Mouse (Mus musculus) lung, postnatal 10 days (tissue): ENCODE results near the gene Kdf1.
"Not testable (repeated sequence)": the region's sequence is repeated elsewhere in the genome, so short reads cannot be mapped to it uniquely, and the experiment has no call there.

ENCODE experiments used
- DNase-seq: peaks from one replicate; pipeline ENCODE4 v3.0.0; 2021

Gene Kdf1

DNA sequence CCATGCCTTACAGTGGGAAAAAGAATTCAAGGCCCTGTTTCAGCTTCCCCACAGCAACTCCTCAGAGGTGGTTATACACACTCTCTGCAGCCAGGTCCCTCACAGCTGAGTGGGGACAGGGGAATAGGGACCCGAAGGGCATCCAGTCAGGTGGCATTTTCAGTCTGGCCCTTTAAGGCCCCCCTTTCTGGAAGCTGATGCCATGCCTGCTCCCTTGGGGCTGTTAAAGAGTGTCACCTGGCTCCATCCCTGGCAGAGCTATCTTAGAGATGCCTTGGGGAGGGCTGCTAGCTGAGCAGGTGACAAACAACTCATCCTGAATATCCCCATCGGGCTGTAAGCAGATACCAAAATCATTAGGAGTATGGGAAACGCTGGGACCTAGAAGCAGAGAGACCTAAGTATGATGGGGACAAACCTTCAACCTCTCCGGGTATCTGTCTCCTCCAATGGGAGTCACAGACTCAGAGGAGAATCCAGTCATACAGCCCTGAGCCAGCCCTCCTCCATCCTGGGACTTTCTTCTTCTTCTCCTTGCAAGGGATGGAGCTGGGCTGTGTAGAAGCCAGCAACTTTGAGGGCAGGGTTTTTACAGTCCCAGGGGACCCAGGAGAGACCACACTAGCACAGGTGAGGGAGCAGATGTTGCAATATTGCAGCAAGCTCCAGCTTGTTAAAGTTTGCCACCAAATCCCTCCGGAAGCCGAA lies 21.9 kb upstream of the Kdf1 start:
- DNase-seq: no peak

DNA sequence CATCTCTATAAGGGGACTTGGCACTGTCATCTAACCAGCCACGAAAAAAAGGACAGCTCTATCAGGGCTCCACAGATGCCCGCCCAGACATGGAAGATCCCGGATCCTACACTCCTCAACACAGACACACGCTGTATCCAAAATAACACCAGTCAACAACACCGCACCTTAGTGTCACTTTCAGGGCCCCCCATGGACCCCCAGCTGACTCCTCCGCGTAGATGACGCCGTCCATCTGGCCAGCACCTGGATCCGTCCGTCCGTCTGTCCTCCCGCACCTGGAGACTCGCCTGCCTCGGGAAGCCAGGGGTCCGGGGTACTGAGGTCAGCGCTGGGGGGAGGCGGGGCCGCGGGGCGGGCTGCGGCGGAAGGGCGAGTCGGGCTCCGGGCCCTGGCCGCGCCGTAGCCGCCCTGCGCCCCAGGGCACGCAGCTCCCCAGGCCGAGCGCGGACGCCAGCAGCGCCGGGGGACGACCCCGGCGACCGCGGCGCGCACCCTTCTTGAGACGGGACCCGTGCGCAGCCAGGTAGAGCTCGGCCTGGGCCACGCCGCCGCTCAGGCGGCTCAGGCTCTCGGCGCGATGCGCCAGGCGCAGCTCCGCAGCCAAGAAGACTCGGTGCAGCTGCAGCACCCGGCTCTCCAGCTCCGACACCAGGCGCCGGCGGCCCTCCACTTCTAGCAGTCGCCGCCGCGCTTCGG lies 21.2 kb upstream of the Kdf1 start:
- no peak for DNase-seq

DNA sequence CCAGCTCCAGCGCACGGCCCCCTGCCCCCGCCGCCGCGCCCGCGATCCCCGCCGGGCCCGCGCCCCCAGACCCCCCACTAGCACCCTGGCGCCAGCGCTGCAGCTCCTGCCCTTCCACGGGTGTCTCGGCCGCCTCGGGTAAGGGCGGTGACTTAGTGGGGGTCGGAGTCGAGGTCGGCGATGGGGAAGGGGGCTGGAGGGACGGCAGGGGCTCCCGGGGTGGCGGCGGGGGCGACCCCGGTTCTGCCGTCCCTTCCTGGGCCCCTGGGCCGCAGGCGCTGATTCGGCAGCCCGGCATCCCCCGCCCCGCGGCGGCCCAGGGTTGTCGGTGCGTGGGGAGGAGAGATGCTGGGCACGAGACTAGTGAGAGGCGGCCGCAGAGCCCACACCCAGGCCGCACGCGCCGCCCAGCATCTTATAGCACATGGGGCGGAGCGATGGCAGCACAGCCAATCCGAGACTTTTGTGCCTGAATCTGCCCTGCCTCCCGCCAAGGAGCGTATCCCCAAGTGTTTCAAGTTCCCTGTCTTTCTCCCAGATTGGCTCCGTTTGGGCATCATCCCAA lies 20.5 kb upstream of the Kdf1 start, which contains the start of gene Trnp1:
Gene Trnp1, minus strand, starts transcription at position 391 of the 565 bp plus-strand sequence.
- DNase-seq: peak; percentile 69

DNA sequence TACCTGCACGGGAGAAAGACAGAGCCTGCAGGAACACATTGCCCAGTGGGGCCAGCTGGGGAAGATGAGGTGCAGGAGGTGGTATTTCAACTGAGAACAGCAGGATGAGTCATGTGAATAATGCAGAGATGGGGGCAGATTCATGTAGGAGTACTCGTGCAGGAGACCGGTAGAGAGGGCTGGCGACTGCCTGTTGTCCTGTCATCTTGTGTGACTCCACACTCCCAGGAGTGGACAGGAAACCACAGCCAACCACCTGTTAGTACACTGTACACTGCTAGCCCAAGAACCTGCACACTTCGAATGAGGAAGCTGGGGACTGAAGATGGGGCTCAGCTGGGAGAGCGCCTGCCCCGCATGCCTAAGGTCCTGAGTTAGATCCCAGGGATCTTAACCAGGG lies 17.2 kb upstream of the Kdf1 start:
- DNase-seq: no peak

DNA sequence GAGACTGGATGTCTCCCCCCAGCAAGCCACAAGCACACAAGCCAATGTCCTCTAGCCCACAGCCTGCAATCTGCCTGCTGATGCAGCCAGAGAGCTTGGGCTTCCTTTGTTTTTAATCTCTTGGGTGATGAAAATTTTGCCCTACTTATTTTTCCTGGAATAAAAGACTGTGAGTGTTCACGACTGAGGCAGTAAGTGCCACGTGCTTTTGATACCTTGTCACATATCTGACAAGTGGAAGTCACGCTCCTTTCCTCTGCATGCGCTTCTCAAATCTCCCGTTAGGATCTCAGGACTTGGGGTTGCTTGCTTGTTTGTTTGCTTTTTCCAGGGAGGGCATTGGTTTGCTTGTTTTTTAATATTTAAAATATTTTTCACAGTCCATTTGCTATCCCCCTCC lies 14.5 kb upstream of the Kdf1 start:
- no peak for DNase-seq

DNA sequence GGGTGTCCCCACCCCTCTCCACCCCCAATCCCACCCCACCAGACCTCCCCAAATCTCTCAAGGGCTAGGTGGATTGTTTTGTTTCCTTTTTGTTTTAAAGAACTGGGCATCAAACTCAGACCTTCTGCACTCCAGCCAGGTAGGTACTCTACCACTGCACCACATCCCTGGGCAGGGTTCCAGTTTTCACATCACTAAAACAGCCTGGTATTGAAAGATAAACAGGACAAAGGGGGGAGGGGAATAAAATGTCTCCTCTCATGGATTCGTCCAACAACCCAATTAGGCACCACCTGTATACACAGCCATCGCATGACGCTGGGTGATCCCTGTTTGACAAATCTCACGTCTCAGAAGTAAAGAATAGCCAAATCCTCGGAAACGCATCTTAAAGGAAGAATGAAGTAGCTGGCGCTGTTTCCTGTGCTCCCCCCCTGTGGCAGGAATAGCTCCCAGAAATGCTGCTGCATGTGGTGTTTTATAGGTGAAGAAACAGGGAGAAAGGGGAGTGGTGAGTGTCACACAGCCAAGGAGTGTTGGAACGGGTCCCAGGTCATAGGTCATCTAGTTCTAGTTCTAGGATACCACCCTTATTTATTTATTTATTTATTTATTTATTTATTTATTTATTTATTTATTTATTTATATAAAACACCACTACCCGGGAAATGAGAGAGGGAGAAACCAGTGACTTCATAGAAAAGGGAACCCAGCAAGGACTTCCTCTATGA lies 13.8 kb upstream of the Kdf1 start:
- DNase-seq: no peak

DNA sequence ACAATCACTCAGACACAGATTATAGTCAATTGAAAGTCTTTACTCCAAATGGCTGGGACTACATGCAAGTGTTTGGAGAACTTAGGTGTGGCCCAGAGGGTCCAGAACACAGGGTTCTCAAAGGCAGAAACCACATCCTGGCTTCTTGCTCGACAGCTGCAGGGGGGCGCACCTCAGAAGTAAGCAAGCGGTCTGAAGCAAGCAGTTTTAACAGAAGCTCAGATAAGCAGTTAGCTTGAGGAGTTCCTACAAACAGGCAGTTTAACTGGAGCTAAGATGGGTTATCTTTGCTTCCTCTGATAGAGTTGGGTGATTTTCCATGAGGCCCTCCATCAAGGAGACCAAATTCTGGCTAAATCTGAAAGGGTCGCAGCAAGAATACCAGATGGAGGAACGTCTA lies 12.2 kb upstream of the Kdf1 start:
- DNase-seq: no peak

DNA sequence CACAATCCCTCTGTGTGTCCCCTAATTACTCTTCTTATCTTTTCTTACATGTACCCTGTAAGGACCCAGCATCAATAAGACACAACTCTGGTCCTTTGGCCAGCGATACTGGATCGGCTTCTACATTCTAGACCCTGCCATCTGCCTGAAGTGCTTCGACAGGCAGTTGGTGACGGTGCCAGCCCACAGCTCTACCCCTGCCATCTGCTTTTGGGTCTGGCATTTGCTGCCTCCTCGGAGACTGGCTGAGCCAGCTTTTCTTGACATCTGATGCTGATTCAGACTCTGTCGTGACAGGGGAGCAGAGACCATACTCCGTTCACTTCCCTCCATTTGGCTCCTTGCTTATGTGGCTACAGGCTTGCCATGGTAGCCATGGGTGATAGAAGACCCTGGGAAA lies 9.8 kb upstream of the Kdf1 start:
- DNase-seq: no peak

DNA sequence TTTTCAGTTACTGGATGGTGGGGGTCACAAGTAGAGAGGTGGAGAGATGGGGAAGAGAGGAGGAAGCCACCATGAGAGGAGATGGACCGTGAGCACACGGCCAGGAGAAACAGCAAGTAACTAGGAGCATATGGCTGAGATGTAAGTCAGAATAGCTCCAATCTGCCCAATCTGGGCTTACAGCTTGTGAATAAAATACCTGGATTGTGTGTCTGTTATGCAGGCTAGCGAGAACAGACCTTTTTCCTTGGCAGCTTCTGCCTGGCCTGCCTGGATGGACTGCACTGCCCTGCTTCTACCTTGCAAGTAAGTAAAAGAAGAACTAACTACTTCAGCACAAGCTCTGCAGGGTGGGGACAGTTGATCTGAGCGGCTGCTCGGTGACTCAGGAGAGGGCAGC lies 7.7 kb upstream of the Kdf1 start:
- DNase-seq: no peak

DNA sequence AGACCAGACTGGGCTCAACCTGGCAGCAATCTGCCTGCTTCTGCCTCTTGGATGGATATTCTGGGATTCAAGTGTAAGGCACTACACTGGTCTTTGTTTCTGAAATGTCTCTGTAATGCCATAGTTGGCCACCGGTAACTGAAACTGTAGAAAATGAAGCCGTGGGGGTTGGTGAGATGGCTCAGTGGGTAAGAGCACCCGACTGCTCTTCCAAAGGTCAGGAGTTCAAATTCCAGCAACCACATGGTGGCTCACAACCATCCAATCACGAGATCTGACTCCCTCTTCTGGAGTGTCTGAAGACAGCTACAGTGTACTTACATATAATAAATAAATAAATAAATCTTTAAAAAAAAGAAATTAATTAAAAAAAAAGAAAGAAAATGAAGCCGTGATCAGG lies 6.3 kb upstream of the Kdf1 start:
- DNase-seq: not testable (repeated sequence)

DNA sequence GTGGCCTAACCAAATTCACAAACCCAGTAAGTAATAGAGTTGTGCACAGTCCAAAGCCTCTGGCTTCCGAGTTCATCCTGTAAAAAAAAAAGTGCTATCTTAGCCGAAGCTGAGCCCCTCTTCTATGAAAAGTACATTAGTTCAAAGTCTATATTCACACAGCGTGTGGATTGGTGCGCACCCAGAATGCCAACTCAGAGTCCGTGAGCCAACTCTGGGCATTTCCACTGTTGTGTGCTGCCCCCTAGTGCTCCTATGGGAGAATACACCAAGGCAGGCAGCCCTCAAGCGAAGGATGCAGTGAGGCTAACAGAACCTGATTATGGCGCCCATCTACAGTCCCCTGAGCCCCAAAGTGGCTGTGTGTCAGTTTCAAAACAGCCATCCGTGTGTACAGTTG lies 5.8 kb upstream of the Kdf1 start:
- peak; percentile 80 for DNase-seq

DNA sequence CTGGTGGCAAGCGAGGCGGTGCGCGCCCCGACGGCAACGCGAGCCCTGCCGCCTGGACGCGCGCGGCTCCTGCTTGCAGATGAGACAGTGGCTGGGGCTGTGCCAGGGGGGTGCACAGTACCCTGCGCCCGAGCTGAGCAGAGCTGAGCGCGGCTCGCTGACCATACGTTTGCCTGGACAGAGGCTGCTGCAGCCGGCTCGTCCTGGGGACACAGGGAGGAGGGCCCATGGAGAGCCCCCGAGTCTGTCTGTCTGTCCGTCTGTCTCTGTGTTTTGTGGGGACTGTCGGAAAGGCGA lies 554 bp downstream of the Kdf1 start:
- no peak for DNase-seq

DNA sequence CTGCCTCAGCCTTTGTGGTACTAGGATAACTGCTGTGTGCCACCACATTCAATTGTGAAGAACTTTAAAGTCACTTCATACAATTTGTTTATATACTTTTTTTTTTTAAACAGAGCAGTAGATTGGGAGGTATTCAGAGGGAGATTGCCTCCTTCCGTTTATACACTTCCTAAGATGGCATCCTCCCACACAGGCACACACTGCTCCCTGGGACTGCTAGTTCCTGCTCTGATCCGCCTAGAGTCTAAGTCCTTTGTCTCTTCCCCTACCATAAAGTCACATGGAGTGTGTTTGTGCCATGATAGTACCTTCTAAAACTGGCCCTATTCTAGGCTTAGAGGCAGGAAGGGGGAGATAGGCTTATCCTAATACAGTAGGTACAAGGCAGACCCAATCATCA lies 2.7 kb downstream of the Kdf1 start:
- no peak for DNase-seq

DNA sequence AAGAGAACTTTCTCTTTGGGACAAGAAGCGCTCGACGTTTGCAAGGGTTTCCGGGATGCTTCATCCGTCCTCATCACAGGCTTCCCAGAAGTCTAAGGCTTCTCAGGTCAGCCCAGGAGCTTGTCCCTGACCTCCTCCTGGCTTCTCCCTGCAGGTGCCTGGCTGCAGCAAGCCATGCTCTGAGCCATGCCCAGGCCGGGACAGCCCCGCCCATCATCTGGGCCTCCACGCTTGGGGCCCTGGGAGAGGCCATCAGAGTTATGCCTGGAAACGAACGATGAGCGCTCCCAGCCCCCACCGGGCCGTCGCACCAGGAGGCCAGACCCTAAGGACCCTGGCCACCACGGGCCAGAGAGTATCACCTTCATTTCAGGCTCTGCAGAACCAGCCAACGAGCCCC lies 9.0 kb downstream of the Kdf1 start:
- DNase-seq: no peak

DNA sequence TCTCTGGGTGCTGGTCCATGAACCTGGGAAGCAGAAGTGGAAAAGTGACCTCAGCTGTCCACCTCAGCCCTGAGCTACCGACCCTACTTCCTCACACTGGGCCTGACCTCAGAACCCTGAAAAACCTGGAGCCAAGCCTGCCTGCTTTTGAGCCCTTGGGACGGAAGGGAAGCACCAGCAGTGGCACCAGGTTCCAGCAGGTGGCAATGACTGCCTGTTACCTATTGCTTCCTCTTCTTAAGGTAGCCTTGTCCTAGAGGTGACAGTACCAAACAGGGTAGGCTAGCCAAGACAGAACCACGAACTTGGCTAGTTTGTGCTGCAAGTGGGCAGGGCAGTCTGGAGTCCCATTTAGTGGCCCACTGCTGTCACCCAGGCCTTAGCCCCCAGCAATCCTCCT lies 14.0 kb downstream of the Kdf1 start:
- DNase-seq: no peak

DNA sequence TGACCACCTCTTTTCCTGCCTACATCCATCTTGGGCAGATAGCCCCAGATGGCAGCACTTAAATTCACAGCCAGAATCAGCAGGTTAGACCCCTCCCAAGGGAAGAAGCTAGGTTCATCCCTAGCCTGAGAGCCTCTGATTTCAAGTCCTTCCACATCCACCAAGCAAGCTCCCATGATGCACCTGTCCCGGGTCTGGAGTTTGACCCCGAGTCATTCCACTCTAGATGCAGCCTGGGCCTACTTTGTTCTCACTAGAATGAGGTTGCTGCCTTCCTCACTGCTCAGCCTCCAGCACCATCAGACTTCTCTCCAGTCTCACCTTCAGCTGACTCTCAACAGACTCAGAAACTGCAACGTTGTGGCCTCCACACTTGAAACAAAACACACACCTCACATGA lies 17.3 kb downstream of the Kdf1 start:
- no peak for DNase-seq

DNA sequence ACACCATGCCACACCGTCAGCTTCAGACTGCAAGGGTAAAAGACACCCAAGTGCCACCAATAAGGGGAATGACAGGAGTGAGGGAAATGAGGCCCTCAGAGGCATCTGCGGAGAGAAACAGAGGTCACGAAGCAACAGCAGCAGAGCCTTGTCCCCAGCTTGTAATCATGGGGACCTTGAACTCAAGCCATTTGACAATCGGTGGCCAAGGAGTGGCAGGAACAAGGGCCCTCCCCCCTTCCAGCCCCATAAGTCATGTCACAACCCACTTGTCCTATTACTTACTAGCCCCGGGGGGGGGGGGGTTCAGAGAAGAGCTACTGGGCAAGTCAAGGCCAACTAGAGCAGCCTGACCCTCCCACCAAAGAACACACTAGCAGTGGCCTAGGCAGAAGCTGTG lies 17.9 kb downstream of the Kdf1 start:
- DNase-seq: no peak

DNA sequence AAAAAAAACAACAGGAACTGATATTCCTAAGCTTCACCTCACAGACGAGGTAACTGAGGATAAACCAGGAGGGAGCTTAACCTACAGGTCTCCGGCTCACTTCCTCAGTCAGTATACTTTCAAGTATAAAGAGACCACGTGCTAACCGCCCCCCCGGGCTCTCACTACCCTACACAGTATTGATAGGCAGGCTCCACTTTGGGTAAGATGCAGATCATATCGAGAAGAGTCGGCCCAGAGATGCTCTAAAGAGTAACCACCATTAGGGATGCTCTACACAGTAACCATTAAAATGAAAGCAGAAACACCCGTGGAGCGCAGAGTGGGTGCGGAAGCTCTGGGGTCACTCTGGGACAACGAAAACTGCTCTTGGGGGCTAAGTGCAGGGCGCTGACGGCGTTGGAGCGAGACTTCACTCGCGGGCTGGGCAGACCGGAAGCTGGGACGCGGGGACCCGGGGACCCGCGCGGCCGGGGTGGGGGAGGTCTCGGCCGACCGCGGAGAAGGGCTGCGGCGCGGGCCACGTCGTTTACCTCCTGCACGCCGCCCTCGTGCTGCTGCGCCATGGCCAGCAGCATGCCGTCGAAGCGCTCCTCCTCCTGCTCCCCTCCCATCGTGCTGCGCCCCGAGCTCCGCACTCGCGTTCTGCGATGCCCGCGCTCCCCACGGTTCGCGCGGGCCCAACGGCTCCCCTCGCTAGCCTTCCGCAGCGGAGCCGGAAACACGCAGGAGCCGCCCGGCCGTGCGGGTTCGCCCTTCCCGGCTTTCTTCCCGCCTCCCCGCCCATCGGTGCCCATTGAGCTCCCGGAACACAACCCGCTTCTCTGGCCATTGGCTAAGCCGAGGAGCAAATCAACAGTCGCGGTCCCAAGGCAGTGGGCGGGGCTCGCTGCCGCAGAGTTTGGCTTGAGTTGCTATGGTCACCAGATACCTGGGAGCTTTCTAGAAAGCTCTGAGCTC lies 26.8 kb downstream of the Kdf1 start, which contains the start of gene Nudc:
Gene Nudc, minus strand, starts transcription at position 725 of the 960 bp plus-strand sequence.
- DNase-seq: peak; percentile 98

DNA sequence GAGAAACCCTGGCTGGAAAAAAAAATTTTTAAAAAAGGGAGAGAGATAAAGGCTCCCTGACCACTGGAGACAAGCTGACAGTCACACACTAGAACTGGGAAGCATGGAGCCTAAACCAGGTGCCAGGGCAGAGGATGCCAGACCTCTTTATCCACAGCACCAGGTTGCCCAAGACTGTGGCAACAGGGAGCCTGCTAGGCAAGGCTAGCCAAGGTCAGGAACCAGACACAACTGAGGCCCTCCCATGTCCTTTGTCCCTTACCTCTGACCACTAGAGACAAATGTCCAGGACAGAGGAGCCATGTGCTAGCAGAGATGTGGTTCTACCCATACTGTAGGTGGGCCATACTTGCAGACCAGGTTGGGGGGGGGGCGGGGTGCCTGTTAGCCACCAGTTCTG lies 33.3 kb downstream of the Kdf1 start:
- no peak for DNase-seq

DNA sequence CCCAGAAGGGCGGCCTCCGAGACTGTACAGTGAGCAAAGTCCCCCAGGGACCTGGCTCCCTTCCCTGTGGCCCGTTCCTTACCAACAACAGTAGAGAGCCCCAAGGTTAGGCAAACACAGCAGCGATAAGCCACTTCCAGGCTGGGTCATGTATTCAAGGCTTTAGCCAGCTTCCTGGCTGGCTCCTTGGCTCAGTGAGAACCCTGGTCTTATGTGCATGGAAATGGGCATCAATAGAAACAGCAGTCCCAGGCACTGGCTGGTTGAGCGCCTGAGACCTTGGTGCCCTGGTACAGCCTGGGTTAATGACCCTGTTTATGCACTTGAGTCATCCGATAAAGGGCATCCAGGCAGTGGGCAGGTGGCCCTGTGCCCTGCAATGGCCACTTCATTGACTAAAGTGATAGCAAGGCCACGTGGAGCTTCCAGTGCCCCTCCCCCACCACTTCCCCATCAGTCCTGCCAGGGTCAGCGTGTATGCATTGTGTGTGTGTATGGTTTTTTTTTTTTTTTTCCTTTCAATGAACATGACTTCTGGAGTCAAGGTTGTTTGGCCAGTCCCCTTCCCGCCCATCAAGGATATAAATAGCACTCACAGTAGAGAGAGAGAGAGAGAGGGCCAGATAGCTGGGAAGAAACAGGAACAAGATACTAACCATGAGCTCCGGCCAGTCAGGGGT lies 34.1 kb downstream of the Kdf1 start, which contains the start of gene Nr0b2:
Gene Nr0b2, plus strand, starts transcription at position 609 of the 680 bp plus-strand sequence.
- DNase-seq: no peak

DNA sequence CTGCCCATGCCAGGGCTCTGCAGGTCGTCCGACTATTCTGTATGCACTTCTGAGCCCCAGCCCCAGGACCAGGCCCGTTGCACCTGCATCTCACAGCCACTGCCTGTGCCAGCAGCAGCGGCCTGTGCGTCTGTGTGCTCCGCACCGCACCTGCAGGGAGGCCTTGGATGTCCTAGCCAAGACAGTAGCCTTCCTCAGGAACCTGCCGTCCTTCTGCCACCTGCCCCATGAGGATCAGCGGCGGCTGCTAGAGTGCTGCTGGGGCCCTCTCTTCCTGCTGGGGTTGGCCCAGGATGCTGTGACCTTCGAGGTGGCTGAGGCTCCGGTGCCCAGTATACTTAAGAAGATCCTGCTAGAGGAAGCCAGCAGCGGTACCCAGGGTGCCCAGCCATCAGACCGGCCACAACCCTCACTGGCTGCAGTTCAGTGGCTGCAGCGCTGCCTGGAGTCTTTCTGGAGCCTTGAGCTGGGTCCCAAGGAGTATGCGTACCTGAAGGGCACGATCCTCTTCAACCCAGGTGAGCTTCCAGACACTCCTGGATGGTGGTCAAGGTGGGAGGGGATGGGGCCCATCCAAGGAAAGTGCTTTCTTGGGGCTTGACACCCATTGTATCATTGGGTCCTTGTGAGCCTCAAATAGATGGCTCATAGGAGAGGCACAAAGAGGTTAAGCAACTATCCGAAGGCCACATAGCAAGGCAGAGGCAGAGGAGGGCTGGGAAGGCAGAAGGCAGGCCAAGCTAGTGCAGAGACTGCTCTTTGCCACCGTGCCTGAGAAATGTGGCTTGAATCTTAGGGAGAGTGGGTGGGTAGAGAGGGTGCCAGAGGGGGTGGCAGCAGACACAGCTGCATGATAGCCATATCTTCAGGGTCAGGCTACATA lies 34.9 kb downstream of the Kdf1 start:
- no peak for DNase-seq
